Mouse (Mus musculus) embryonic fibroblast, embryonic 13.5 days (primary cell): Measurements from ENCODE around the gene Fbf1.

Experiments
- CTCF ChIP-seq: IDR thresholded peaks from 2 replicates; pipeline ENCODE4 v1.5.1; 2011; ENCODE audit warnings: mild to moderate bottlenecking, control low read depth, low read length, moderate library complexity, borderline replicate concordance; ENCODE audit not compliant: insufficient read depth
- POLR2A ChIP-seq: IDR thresholded peaks from 2 replicates; pipeline ENCODE4 v1.6.1; 2011; ENCODE audit warnings: low read depth, mild to moderate bottlenecking, control low read depth, low read length, moderate library complexity

- TF ChIP-seq CTCF (no peak), POLR2A (no peak)
Observed at GRCm38 (mm10) chr11:116093771-116094565, 74.0 kb downstream of the Fbf1 start.
